Comparison of ENCODE assay signal across 8 mouse cellular contexts in genomic region chr9:52098600-52098999, GRCm38 (mm10). TPM values are rescaled to one million over a fixed set of nuclear protein-coding genes. Genes with fewer than 3 reads are reported as not detected.
A peak's percentile ranks its signal among the peaks of the same experiment; 100 is the strongest.
DNase-seq lines count a peak whose midpoint lies in the region; ATAC-seq and TF ChIP-seq lines count a peak whose summit lies in the region.

No protein-coding gene starts in this region.

- peaks cover 7% of the 10 kb centered on the region; the same call in 1 of the 2 replicates for H3K36me3 ChIP-seq in heart, postnatal 0 days (replicated peaks; ENCODE audit: control insufficient read depth, insufficient read depth, low read length)
- no peaks in the 10 kb centered on the region for H3K36me3 ChIP-seq in liver, embryonic 16.5 days (ENCODE audit: control insufficient read depth, insufficient read depth)
- 0 out of 2 replicates have a peak, but pooled peaks cover 3% of the 10 kb centered on the region for H3K36me3 ChIP-seq in neural tube, embryonic 14.5 days (ENCODE audit: control insufficient read depth, insufficient read depth, low read length)
- no peaks in the 10 kb centered on the region for H3K36me3 ChIP-seq in testis, adult 2 months (ENCODE audit: control insufficient read depth, insufficient read depth, low read length)

- H3K9me3 ChIP-seq in heart, postnatal 0 days (replicated peaks; ENCODE audit: control insufficient read depth, low read length), result no peaks in the 10 kb centered on the region
- no peaks in the 10 kb centered on the region for H3K9me3 ChIP-seq in liver, embryonic 16.5 days (replicated peaks; ENCODE audit: control insufficient read depth, low read length)
- H3K9me3 ChIP-seq in neural tube, embryonic 14.5 days (ENCODE audit: control insufficient read depth, low read length), result no peaks in the 10 kb centered on the region

- TF ChIP-seq CTCF in bone marrow macrophage, adult 2 months (IDR thresholded peaks at IDR 0.05; ENCODE audit: low read depth, low read length), result peak; percentile 98
- TF ChIP-seq CTCF in heart, postnatal 0 days (IDR thresholded peaks at IDR 0.05; ENCODE audit: low read depth), result peak; percentile 98
- TF ChIP-seq CTCF in testis, adult 2 months (IDR thresholded peaks at IDR 0.05; ENCODE audit: control insufficient read depth, insufficient read depth, insufficient replicate concordance, low read depth, low read length), result peak; percentile 92

- 3% methylated on average over 7 of the region's 7 CpGs for WGBS in heart, postnatal 0 days
- WGBS in liver, embryonic 16.5 days (ENCODE audit: insufficient replicate concordance), result 0% methylated on average over 7 of the region's 7 CpGs
- WGBS in neural tube, embryonic 14.5 days, result 2% methylated on average over 7 of the region's 7 CpGs

- H3K4me3 ChIP-seq in bone marrow macrophage, adult 2 months (ENCODE audit: insufficient read depth, low read length), result no peak overlapping the region
- H3K4me3 ChIP-seq in heart, postnatal 0 days (ENCODE audit: low read depth, low read length), result no peak overlapping the region
- no peak overlapping the region for H3K4me3 ChIP-seq in liver, embryonic 16.5 days (ENCODE audit: low read depth, low read length)
- H3K4me3 ChIP-seq in neural tube, embryonic 14.5 days (ENCODE audit: low read depth, low read length), result no peak overlapping the region
- no peak overlapping the region; the same call in 1 of the 2 replicates for H3K4me3 ChIP-seq in testis, adult 2 months (ENCODE audit: control insufficient read depth, low read depth, low read length)

- peaks cover 33% of the 10 kb centered on the region for H3K4me1 ChIP-seq in bone marrow macrophage, adult 2 months (ENCODE audit: control insufficient read depth, insufficient read depth, low read length)
- no peaks in the 10 kb centered on the region for H3K4me1 ChIP-seq in heart, postnatal 0 days (ENCODE audit: control insufficient read depth, insufficient read depth)
- H3K4me1 ChIP-seq in liver, embryonic 16.5 days (ENCODE audit: control insufficient read depth, low read depth, low read length), result peaks cover 4% of the 10 kb centered on the region
- H3K4me1 ChIP-seq in neural tube, embryonic 14.5 days (ENCODE audit: control insufficient read depth, insufficient read depth, low read length), result no peaks in the 10 kb centered on the region
- 0 out of 2 replicates have a peak, but pooled peaks cover 2% of the 10 kb centered on the region for H3K4me1 ChIP-seq in testis, adult 2 months (ENCODE audit: control insufficient read depth, insufficient read depth, low read length)

- no peaks in the 10 kb centered on the region for H3K27me3 ChIP-seq in heart, postnatal 0 days (ENCODE audit: control insufficient read depth, insufficient read depth, low read length)
- H3K27me3 ChIP-seq in liver, embryonic 16.5 days (ENCODE audit: control insufficient read depth, insufficient read depth, low read depth, low read length), result no peaks in the 10 kb centered on the region
- H3K27me3 ChIP-seq in neural tube, embryonic 14.5 days (ENCODE audit: control insufficient read depth, insufficient read depth, low read length), result no peaks in the 10 kb centered on the region
- H3K27me3 ChIP-seq in testis, adult 2 months (ENCODE audit: control insufficient read depth, insufficient read depth, low read length), result no peaks in the 10 kb centered on the region

- DNase-seq in CD4-positive, CD25-positive, alpha-beta regulatory T cell, adult 2 months (ENCODE audit: low read depth, low spot score), result peak; percentile 84
- DNase-seq in heart, postnatal 0 days (ENCODE audit: low spot score), result peak; percentile 90
- DNase-seq in kidney, postnatal 25 days, result peak; percentile 76 to 88

- H3K27ac ChIP-seq in bone marrow macrophage, adult 2 months (ENCODE audit: insufficient read depth, low read depth, low read length), result no peak overlapping the region
- no peak overlapping the region for H3K27ac ChIP-seq in heart, postnatal 0 days (ENCODE audit: low read depth)
- H3K27ac ChIP-seq in liver, embryonic 16.5 days (ENCODE audit: low read length), result no peak overlapping the region
- no peak overlapping the region for H3K27ac ChIP-seq in neural tube, embryonic 14.5 days (ENCODE audit: low read depth, low read length)
- H3K27ac ChIP-seq in testis, adult 2 months (ENCODE audit: control insufficient read depth, insufficient read depth, low read depth, low read length), result no peak overlapping the region

- no peak for TF ChIP-seq POLR2A in bone marrow macrophage, adult 2 months (IDR thresholded peaks at IDR 0.05; ENCODE audit: borderline replicate concordance, low read depth, low read length)
- TF ChIP-seq POLR2A in testis, adult 2 months (IDR thresholded peaks at IDR 0.05; ENCODE audit: control insufficient read depth, low read depth, low read length), result no peak

- ATAC-seq in erythroid progenitor cell, adult 5-6 weeks (replicated peaks; ENCODE audit: low FRiP score, poor library complexity, severe bottlenecking), result peak; percentile 61; the same call in 1 of the 2 replicates
- peak; percentile 53; the same call in 1 of the 2 replicates for ATAC-seq in heart, postnatal 0 days (ENCODE audit: insufficient read depth, low read depth)
- ATAC-seq in liver, embryonic 16.5 days (ENCODE audit: low read depth), result peak; percentile 50; the same call in 1 of the 2 replicates
- peak; percentile 66; the same call in 1 of the 2 replicates for ATAC-seq in neural tube, embryonic 14.5 days (ENCODE audit: low read depth)

- H3K4me2 ChIP-seq in heart, postnatal 0 days (ENCODE audit: low read depth, low read length), result no peak overlapping the region
- no peak overlapping the region for H3K4me2 ChIP-seq in liver, embryonic 16.5 days (ENCODE audit: low read depth, low read length)
- H3K4me2 ChIP-seq in neural tube, embryonic 14.5 days (ENCODE audit: low read depth, low read length), result no peak overlapping the region

- H3K9ac ChIP-seq in heart, postnatal 0 days (replicated peaks; ENCODE audit: low read depth, low read length), result no peak overlapping the region
- no peak overlapping the region for H3K9ac ChIP-seq in liver, embryonic 16.5 days (ENCODE audit: low read depth, low read length)
- no peak overlapping the region for H3K9ac ChIP-seq in neural tube, embryonic 14.5 days (replicated peaks; ENCODE audit: low read depth, low read length)

- no peak for TF ChIP-seq EP300 in heart, postnatal 0 days (IDR thresholded peaks at IDR 0.05; ENCODE audit: low read depth)

RNA-seq across cellular contexts. Expression of gene Rdx, which starts 51.6 kb away (rescaled TPM):
- 51.3 and 51.7 TPM in 2 replicates for polyA plus RNA-seq in bone marrow macrophage, adult 2 months (2012; ENCODE audit: insufficient read depth, insufficient read length, missing spikeins)
- 45.0 and 51.1 TPM in 2 replicates for total RNA-seq in erythroid progenitor cell, adult 5-6 weeks (2015; ENCODE audit: low replicate concordance)
- total RNA-seq in erythroid progenitor cell, adult 5-6 weeks (2017; ENCODE audit: low replicate concordance), result 79.0 and 85.2 TPM in 2 replicates
- total RNA-seq in heart, postnatal 0 days (2014; rRNA removed; ENCODE audit: low replicate concordance), result 105 and 118 TPM in 2 replicates
- polyA plus RNA-seq in heart, postnatal 0 days (2015; fragmentation: Nextera tagmentation; extraction: Ambion mirVana), result 102 and 103 TPM in 2 replicates
- polyA plus RNA-seq in liver, embryonic 16.5 days (2015; fragmentation: Nextera tagmentation; extraction: Ambion mirVana), result 54.9 and 55.7 TPM in 2 replicates
- polyA plus RNA-seq in neural tube, embryonic 14.5 days (2014; fragmentation: Nextera tagmentation; extraction: Ambion mirVana), result 99.5 and 111 TPM in 2 replicates
- 13.8 and 17.9 TPM in 2 replicates for polyA plus RNA-seq in testis, adult 2 months (2012; rRNA removed)
